Mouse (Mus musculus): ENCODE data around the gene Syt7. TPM values are rescaled to one million over a fixed set of nuclear protein-coding genes. Genes with fewer than 3 reads are reported as not detected.
A peak's percentile ranks its signal among the peaks of the same experiment; 100 is the strongest.

Gene Syt7
- total RNA-seq (2015): not detected in 2 replicates
- not detected in 2 replicates for total RNA-seq (2017)

DNA sequence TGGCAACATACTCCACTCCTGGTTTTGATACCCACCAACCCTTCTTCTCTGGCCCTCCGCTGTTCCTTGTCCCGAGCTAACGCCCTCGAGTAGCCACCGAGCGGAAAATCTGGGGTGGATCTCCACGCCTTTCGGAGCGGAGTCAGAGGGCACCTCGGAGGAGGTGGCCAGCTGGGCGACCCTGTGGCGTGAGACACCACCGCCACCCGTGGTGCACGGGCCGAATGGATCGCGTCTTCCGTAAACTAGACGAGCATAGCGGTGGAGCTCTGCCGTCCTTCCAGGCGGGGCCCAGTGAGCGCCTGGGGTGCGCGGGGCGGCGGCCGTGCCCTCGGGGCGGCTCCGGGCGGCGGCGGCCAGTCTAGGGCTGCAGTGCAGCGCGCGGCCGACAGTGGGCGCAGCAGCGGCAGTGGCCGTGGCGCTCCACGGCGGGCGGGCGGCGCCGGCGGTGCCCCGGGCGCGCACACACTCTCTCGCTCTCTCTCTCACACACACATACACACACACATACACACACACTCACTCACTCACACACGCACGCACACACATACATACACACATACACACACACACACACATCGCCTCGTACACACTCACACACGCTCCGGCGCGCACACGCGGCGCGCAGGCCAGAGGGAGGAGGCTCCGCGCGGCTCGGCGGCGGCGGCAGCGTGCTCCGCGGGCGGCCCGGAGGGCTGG, at the start of gene Syt7:
Gene Syt7 (plus strand): TSS at position 476 of the 699 bp plus-strand sequence.
- ATAC-seq (ENCODE audit: poor library complexity, severe bottlenecking): peak; percentile 73

DNA sequence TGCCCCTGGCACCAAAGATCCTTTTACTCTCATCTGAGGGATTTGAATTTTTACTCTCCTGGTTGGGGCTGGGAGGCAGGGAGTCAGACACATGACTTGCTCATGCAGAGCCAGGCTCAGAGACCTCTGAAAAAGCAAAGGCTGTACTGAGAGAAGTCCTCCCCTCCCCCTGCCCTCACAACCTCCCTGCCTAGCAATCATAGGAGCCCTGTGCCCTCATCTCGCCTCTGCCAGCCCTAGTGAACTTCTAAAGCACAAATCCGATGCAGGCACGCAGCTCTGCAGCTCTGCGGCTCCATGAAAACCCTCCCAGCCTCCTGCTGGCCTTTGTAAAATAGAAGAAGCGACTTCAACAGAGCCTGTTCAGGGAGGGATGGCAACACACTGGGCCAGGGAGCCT, 49.6 kb upstream of the Syt7 start:
- ATAC-seq (ENCODE audit: poor library complexity, severe bottlenecking): no peak

DNA sequence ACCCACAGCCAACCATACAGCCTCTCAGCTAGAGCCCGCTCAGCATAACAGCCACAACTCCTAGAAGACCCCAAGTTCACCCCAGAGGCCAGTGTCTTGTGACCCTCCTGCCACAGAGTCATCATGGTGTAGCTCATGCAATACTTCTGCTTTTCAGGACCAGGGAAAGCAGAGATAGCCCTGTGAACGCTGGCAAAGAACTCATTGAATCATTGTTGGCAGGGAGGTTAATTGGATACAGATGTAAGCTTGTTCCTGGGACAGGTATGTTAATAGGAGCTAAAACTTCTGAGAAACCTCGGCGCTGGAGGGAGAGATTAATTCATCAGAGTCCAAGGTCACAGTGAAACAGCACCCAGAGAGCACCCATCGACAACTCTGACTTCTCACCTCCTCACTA, 48.2 kb upstream of the Syt7 start:
- ATAC-seq (ENCODE audit: poor library complexity, severe bottlenecking): no peak

DNA sequence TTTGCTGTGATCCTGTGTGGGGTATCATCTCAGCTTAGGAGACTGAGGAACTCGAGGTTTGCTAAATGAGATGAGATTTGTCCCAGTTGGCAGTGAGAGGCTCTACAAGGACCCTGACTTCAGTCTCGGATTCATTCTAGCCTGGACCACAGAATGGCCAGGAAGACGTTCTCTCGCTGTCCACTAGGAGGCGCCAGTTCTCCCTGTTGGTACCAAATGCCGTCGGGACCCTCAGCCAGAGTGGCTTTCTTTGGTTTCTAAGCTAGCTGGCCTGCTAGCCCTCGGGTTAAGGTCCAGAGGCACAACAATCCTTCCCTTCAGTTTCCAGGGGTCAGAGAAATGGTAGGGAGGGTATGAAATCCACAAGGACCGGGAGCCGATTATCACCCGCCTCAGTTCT, 47.7 kb upstream of the Syt7 start:
- no peak for ATAC-seq (ENCODE audit: poor library complexity, severe bottlenecking)

DNA sequence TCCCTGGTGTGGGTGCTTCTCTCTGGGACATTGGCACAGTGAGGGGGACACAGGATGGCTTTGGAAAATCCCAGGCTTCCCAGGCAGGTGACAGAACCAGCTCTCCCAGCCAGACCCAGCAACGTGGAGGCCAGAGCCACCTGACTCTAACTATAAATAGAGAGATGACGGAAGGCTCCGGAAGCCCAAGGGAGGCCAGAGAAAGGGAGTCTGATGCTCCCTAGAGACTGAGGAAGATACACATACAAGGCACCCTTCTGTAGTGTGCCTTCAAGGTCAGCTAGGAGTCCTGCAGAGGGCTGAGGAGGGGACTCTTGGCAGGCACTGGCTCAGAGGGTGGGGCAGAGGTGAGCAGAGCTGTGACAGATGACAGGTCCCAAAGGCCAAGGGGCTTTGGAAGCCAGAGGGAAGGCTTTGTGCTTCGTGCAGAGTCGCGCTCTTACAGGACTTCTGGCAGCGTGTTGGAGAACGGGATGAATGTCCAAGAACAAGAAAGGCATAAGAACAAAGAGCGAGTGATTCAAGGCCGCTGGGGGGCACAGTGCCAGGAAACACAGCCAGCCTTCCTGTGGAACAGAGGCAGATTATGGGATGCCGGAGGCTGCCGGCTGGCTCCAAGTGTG, 47.0 kb upstream of the Syt7 start:
- ATAC-seq (ENCODE audit: poor library complexity, severe bottlenecking): no peak

DNA sequence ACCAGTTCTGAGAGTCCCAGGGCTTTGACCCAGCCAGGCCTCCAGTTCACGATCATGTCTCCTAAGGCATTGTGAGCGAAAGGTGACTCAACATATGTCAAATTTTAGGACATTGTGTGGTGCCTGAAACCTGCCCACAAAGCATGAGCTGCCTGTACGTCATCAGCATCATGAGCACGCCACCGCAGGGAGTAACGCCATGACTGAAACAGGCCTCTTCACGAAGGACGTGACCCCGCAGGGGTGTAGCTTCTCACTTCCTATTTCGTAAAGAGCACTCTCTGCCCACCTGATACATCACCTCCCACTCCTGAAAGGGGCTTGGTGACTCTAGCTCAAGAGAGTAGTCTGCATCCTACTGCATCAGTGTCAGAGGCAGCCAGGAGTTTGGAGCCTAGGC, 45.0 kb upstream of the Syt7 start:
- ATAC-seq (ENCODE audit: poor library complexity, severe bottlenecking): no peak

- no peak for ATAC-seq (ENCODE audit: poor library complexity, severe bottlenecking)
These were observed 43.2 kb upstream of the Syt7 start for GRCm38 (mm10) chr19:10345696-10346095.

GRCm38 (mm10) chr19:10347628-10348273, 41.1 kb upstream of the Syt7 start:
- ATAC-seq (ENCODE audit: poor library complexity, severe bottlenecking): no peak

GRCm38 (mm10) chr19:10352218-10352617, 36.7 kb upstream of the Syt7 start:
- ATAC-seq (ENCODE audit: poor library complexity, severe bottlenecking): no peak

- ATAC-seq (ENCODE audit: poor library complexity, severe bottlenecking): no peak
These were observed 34.1 kb upstream of the Syt7 start for GRCm38 (mm10) chr19:10354830-10355229.

- no peak for ATAC-seq (ENCODE audit: poor library complexity, severe bottlenecking)
These were observed 31.9 kb upstream of the Syt7 start for GRCm38 (mm10) chr19:10356845-10357503.

- no peak for ATAC-seq (ENCODE audit: poor library complexity, severe bottlenecking)
These were observed 29.6 kb upstream of the Syt7 start for GRCm38 (mm10) chr19:10359105-10359946.

GRCm38 (mm10) chr19:10362473-10363129, 26.3 kb upstream of the Syt7 start:
- ATAC-seq (ENCODE audit: poor library complexity, severe bottlenecking): no peak

- ATAC-seq (ENCODE audit: poor library complexity, severe bottlenecking): no peak
These were observed 25.0 kb upstream of the Syt7 start for GRCm38 (mm10) chr19:10363869-10364268.

- no peak for ATAC-seq (ENCODE audit: poor library complexity, severe bottlenecking)
These were observed 22.6 kb upstream of the Syt7 start for GRCm38 (mm10) chr19:10366116-10366845.

DNA sequence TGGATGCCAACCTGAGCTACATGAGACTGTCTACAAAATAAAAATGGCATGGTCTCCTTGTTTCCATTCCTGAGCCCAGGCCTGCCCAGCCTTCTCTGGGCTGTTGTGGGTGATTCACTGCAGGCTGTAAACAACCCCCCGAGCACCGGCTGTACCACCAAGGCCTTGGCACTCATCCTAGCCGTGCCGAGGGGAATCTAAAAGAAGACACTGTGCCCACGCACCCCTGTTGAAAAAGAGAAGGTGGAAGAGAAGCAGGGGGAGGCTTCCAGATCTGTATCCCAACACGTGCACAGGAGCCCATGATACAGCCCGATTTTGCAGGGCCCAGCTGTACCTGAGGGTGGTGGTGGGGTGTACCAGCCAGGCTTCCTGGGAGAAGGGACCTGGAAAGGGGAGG, 21.1 kb upstream of the Syt7 start:
- ATAC-seq (ENCODE audit: poor library complexity, severe bottlenecking): no peak

DNA sequence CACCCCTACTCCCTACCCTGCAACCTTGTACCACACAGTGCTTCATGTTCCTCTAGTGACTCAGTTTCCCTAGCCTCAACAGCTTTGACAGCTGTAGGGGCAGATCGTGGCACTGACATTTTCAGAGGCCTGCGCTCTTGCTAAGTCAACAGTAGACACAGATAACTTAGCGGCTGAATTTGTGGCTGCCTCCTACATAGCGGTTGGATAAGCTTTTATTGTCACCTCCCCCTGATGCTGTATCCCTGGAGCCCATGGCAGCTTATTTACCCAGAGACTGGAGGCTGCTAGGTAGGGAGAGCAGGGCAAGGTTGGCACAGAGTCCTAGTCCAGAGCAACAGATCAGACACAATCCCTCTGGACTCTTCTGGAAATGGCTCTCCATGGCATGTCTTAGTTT, 19.0 kb upstream of the Syt7 start:
- no peak for ATAC-seq (ENCODE audit: poor library complexity, severe bottlenecking)

- ATAC-seq (ENCODE audit: poor library complexity, severe bottlenecking): no peak
These were observed 15.7 kb upstream of the Syt7 start for GRCm38 (mm10) chr19:10373191-10373590.

DNA sequence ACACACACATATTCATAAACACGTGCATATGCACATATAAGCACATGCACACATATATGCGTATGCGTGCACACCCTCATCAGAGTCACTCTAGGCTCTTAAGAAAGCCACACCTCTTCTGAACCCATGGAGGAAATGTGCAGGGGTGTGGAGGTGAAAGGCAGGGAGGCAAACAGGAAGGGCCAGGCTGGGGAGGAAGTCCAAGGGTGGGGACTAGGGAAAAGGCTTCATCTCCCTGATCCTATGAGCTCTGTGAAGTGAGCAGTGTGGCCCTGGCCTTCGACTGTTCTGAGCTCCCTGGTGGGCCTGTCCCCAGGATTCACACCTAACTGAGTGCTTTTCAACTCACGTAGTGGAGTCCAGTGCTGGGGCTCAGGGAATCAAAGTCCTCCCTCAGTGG, 13.6 kb upstream of the Syt7 start:
- ATAC-seq (ENCODE audit: poor library complexity, severe bottlenecking): no peak

GRCm38 (mm10) chr19:10379978-10380377, 8.9 kb upstream of the Syt7 start:
- ATAC-seq (ENCODE audit: poor library complexity, severe bottlenecking): no peak
